Mouse (Mus musculus) bone marrow, adult 2 months (tissue): ENCODE measurements at regions not wholly inside any gene's neighbourhood (a gene's known extent, or its start where the extent isn't known, plus 50 kb on each side); places are given as distances from the start of the nearest gene placed in this dataset.

Experiments
- H3K27ac ChIP-seq: fragments of 200-500 bp; 2 replicates; pipeline ENCODE4 v1.5.1; 2012; ENCODE audit warnings: low read depth, mild to moderate bottlenecking, control low read depth, inconsistent platforms, low read length; ENCODE audit not compliant: control insufficient read depth, poor library complexity, insufficient read depth
- H3K4me1 ChIP-seq: fragments of 200-500 bp; 2 replicates; pipeline ENCODE4 v1.6.1; 2011; ENCODE audit warnings: low read length; ENCODE audit not compliant: control insufficient read depth, insufficient read depth
- H3K4me3 ChIP-seq: fragments of 200-500 bp; replicated peaks from 2 replicates; pipeline ENCODE3; 2011; ENCODE audit warnings: mild to moderate bottlenecking, low read depth, low read length, control low read depth; ENCODE audit not compliant: control insufficient read depth
- CTCF ChIP-seq: fragments of 200-500 bp; IDR thresholded peaks from 2 replicates; pipeline ENCODE4 v1.5.1; 2011; ENCODE audit warnings: low read length, control low read depth; ENCODE audit not compliant: control insufficient read depth, insufficient read depth
- POLR2A ChIP-seq: fragments of 200-500 bp; IDR thresholded peaks from 2 replicates; pipeline ENCODE4 v1.6.1; 2011; ENCODE audit warnings: low read depth, mild to moderate bottlenecking, control low read depth, low read length, borderline replicate concordance; ENCODE audit not compliant: control insufficient read depth
- WGBS: fragments of 180-500 bp; shearing (Covaris S2); methylation state at CpG from one replicate; pipeline ENCODE4 v1.1.7; 2018; 5-methylcytosine and 5-hydroxymethylcytosine counted together

GRCm38 (mm10) chr8:92004532-92004931 lies 202.7 kb upstream of the Irx3 start:
- H3K27ac ChIP-seq: no peak overlapping the region
- TF ChIP-seq CTCF: no peak
- no peak for TF ChIP-seq POLR2A
- H3K4me3 ChIP-seq: no peak overlapping the region
- 75% methylated on average over 10 of the region's 10 CpGs for WGBS
- no peaks in the 10 kb centered on the region for H3K4me1 ChIP-seq

GRCm38 (mm10) chr8:92000368-92000767 lies 198.5 kb upstream of the Irx3 start:
- Histone ChIP-seq H3K4me3 (no peak overlapping the region), H3K4me1 (no peaks in the 10 kb centered on the region), H3K27ac (no peak overlapping the region)
- WGBS: 91% methylated on average over 1 of the region's 1 CpGs
- TF ChIP-seq CTCF: no peak
- no peak for TF ChIP-seq POLR2A

DNA sequence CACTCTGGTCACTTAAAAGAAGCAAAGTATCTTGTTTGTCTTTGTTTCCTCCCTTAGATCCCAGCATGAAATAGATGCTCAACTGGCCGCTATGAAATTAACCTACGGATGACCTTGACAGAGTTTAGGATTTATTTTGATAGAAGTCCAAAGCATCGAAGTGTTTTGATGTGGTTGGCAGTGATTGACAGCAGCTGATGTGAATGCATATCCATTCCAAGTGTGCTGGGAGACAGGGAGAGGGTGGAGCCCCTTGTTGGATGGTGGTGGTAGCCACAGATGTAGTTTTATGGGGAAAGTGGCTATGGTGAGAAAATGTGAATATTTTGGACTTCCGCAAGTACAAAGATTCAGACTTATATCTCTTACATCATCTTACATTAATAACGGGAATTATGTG lies 197.8 kb upstream of the Irx3 start:
- H3K27ac ChIP-seq: no peak overlapping the region
- H3K4me3 ChIP-seq: no peak overlapping the region
- TF ChIP-seq CTCF (no peak), POLR2A (no peak)
- WGBS: 89% methylated on average over 5 of the region's 5 CpGs
- H3K4me1 ChIP-seq: no peaks in the 10 kb centered on the region

DNA sequence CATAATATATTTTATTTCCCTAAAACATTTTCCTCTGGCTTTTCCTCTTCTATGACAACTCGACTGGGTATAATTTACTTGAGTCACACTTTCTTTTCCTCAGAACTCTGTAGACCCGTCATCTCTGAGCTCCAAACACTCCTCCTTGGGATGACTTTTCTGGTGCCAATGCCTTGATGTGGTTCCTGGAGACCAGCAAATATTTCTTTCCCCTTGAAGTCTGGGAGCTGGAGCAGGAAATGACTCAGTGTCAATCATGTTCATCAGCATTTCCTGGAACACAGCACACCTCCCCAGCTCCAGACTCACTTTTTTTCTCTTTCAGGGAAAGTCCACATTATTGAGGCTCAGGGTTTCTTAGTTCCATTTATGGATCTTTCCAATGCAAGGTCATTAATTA lies 197.3 kb upstream of the Irx3 start:
- no peaks in the 10 kb centered on the region for H3K4me1 ChIP-seq
- 54% methylated on average over 2 of the region's 2 CpGs for WGBS
- TF ChIP-seq POLR2A (no peak), CTCF (no peak)

GRCm38 (mm10) chr8:91997892-91998189 lies 196.0 kb upstream of the Irx3 start:
- no peaks in the 10 kb centered on the region for H3K4me1 ChIP-seq
- H3K27ac ChIP-seq: no peak overlapping the region
- no peak overlapping the region for H3K4me3 ChIP-seq
- TF ChIP-seq POLR2A: no peak
- no peak for TF ChIP-seq CTCF

More for the DNA sequence above, 197.3 kb upstream of the Irx3 start:
- no peak overlapping the region for H3K27ac ChIP-seq
- no peak overlapping the region for H3K4me3 ChIP-seq

- TF ChIP-seq CTCF (no peak), POLR2A (no peak)
- Histone ChIP-seq H3K4me1 (no peaks in the 10 kb centered on the region), H3K4me3 (no peak overlapping the region), H3K27ac (no peak overlapping the region)
- 86% methylated on average over 26 of the region's 26 CpGs for WGBS
Measured at GRCm38 (mm10) chr8:91997023-91997891, 195.4 kb upstream of the Irx3 start.

DNA sequence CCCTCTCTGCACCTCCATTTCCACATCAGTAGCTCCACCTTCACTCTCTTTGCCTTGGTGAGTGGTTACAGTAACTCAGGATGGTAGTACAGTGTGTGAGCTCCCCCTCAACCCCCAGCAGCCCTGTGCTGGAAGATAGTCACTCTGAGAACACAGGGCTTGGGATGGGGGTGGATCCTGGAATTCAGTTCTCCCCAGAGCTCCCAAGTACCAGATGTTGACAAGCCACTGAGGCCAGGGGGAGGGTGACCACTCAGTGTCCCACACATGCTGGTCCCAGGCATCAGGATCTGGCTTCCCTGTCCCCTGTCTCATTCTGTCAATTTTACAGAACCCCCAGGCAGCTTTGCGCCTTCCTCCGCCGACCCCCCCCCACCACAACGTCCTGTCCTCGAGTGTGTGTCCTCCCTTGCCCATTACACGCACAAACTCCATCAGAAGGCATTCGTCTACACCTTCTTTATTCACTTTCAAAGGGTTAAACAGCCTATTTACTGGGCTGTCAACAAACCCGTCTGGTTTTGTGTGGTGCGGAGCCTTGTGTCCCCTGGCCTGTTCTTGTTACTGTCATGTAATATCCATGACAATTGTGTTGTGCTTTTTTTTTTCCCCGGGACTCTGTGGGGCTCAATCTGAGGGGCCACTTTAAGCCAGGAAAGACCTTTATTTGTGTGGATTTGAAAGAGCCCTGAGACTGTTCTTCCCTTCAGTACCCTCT lies 194.6 kb upstream of the Irx3 start:
- Histone ChIP-seq H3K4me3 (no peak overlapping the region), H3K27ac (no peak overlapping the region), H3K4me1 (no peaks in the 10 kb centered on the region)
- no peak for TF ChIP-seq CTCF
- TF ChIP-seq POLR2A: no peak
- 72% methylated on average over 10 of the region's 10 CpGs for WGBS

GRCm38 (mm10) chr8:91995407-91996144 lies 193.7 kb upstream of the Irx3 start:
- Histone ChIP-seq H3K4me3 (no peak overlapping the region), H3K27ac (no peak overlapping the region), H3K4me1 (no peaks in the 10 kb centered on the region)
- TF ChIP-seq CTCF: no peak
- no peak for TF ChIP-seq POLR2A
- WGBS: 64% methylated on average over 9 of the region's 9 CpGs
